Mouse (Mus musculus): ENCODE results near the gene Cops8.
A peak's percentile ranks its signal among the peaks of the same experiment; 100 is the strongest.

Gene Cops8

DNA sequence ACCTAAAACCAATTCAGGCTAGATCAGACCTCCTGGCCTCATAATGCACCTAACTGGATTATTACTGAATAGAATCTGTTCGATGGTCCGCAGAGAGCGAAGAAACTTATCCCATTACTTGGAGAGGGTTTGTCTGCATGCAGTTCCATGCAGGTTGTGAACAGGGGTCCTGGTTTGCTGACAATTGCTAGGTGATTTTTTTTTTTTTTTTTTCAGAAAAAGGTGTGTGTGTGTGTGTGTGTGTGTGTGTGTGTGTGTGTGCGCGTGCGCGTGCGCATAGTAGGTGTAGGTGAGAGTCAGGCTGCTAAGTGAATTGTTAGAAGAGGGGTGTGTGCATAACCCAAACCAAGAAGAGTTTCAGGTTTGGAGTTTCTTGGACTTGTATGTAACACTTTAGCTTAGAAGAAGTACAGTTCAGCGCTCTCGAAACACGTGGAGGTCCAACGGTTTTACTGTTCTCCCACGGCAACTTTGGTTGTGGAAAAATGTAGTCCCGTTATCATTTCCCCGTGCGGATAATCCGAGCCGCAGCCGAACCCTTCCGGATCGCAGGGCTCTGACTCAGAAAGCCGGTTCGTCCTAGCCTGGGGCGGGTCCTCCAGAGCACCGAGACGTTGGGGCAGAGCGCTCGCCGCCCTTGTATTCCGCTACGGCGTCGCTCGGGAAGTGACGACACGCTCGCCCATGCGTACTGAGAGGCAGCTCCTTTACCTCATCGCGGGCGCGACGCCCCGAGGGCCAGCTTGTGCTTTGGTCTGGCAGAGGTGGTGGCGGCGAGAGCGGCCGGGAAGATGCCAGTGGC lies at the start of gene Cops8:
TSS of gene Cops8 (plus strand) at position 223 of the 802 bp plus-strand sequence.
- DNase-seq (ENCODE audit: low spot score in 2 of 2), result peak; percentile 95 to 96

DNA sequence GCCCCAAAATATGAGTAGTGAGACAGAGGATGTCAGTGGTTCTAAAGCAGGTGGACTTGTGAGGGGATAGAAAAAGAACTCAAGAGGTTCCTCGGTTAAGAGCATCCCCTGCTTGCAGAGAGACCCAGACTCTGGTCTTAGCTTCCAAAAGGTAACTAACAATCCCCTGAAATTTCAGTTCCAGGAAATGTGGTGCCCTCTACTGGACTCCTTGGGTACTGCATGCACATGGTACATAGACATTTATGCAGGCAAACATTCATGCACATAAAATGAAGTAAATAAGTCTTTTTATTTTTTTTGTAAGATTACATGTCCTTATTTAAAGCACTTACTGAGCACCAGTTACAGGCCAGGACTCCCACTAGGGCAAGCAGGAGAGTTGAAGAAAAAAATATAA lies 45.6 kb upstream of the Cops8 start:
- no peak for DNase-seq (ENCODE audit: low spot score in 2 of 2)

DNA sequence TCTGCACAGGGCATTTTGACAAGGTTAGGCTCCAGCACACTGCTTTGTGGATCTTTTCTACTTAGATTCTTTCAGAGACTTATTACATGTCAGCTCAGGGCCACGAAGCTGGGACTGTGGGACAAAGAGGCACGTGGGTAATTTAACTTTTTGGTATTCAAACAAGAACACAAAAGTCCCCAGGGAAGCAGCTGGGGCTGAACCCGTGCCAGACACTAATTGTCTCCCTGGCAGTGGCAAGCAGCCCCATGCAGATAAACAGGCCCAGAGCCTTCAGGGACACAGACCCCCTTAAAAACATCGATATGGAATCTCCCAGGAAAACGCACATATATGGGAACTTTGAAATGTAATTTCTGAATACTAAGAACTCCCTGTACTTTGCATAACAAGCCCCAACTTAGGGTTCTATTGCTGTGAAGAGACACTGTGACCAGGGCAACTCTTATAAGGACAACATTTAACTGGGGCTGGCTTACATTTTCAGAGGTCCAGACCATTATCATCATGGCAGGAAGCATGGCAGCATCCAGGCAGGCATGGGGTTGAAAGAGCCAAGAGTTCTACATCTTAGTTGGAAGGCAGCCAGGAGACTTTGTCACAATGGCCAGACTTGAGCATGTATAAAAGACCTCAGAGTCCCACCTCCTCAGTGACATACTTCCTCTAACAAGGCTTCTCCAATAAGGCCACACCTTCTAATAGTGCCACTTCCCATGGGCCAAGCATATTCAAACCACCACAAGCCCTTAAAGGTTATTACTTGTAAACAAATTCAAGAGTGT lies 41.6 kb upstream of the Cops8 start:
- no peak for DNase-seq (ENCODE audit: low spot score in 2 of 2)

DNA sequence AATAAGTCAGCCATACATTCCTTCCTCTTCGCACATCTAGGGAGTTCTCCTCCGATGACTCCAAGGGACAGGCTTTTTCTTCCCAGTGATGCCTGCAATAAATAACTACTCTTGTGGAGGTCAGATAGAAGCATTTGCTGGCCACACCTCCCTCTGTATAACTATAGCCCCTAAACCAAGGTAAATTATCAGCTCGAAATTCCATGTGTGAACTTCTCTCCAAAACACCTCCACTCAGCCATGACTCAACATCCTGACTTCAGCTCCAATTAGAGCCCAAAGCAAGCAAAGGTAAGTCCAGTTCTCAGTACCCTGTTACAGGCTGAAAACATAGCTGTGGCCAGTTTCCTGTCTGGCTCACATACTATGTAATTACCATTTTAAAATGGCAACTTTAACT lies 38.8 kb upstream of the Cops8 start:
- DNase-seq (ENCODE audit: low spot score in 2 of 2), result no peak

DNA sequence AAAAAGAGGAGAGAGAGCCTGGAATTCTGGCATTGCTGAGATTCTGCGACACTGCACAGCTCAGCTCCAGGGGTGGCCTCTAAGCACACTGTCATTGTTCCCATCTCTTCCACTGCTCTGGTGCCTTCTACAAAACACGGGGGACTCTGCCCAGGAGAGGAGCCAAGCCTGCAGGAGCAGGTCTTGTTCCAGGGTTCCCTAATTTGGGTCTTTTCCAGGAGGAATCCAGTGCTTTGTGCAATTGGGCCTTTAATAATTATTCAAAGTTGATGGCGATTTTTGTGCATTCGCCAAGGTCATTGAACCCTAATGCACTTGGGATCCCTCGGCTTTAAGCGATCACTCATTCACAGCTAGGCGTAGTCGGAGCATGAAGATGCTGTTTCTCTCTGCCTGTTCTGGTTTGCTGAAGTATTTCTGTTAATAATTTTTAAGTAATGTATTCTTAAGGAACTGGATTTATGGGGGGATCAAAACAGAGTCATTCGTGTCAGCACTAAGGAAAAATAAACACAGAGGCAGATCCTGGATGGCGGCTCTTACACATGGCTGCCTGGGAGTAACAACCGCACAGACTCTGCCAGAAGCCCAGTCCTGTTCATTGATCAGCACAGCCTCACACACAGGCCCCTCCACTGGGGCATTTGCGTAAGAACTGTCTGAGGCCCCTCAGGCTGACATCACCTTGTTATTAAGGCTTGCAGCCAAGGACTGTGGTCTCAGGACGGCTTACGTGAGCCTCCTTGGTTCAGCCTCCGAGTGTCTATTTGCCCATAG lies 35.9 kb upstream of the Cops8 start:
- no peak for DNase-seq (ENCODE audit: low spot score in 2 of 2)

DNA sequence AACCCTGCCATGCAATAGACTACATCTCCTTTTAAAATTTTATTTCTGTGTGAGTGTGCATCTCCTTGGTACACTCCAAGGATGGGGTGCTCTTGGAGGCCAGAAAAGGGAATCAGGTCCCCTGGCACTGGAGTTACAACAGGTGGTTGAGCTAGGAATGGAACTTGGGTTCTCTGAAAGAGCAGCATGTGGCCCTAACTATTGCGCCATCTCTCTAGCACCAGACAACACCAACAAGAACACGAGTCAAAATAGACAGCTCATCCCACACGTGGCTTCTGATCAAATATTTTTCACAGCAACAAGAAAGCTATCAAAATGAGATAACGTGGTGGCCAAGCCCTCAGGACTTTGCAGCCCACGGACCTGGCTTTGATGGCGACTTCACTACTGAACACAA lies 28.9 kb upstream of the Cops8 start:
- DNase-seq (ENCODE audit: low spot score in 2 of 2), result no peak

DNA sequence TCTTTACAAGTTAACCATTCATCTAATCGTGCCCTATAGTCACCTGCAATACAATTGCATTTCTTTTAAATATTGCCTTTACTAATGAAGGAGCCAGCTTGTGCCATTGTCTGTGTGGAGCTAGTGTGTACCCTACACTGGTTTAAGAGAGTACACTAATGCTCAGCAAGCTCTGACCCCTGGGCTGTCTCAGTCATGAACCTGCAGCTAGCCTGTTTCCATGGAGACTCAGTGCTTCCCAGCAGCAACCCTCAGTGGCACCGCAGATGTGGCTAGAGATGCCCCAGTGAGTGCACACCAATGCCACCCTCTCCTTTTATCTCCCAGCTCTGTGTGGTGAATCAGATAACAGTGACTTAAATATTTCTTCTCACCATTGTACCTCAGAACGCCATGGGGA lies 27.9 kb upstream of the Cops8 start:
- no peak for DNase-seq (ENCODE audit: low spot score in 2 of 2)

DNA sequence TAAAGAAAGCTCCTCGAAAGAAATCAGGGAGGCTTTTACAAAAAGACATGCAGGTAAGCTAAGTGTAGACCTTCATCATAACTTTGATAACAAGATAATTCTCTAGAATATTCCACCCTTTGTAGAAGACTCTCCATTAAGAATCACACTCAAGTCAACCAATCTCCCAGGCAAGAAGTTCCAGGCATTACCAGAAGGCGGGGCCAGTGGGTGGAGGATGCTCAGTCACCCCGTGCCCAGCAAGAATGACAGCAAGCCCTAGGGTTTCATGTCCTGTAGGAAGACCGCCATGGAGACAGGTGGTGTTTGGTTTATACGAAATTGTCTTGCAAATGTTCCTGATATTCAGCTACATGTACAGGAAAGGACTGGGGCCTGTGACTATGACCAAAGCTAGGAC lies 25.4 kb upstream of the Cops8 start:
- no peak for DNase-seq (ENCODE audit: low spot score in 2 of 2)

DNA sequence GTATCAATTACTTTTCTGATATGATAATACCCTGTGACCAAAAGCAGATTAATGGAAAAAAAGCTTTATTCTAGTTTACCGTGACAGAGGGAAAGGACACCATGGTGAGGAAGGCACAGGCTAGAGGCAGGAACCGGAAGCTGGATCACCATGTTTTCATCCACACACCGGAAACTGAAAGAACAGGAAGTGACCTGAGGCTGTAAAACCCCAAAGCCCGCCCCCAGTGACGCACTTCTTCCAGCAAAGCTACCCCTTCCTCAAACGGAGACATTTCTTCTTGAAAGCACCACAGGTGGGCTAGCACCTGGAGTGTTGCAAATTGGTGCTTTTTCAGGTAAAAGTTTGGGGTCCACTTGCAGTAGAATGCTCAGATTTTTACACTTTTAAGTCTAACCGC lies 20.1 kb upstream of the Cops8 start:
- DNase-seq (ENCODE audit: low spot score in 2 of 2), result no peak

DNA sequence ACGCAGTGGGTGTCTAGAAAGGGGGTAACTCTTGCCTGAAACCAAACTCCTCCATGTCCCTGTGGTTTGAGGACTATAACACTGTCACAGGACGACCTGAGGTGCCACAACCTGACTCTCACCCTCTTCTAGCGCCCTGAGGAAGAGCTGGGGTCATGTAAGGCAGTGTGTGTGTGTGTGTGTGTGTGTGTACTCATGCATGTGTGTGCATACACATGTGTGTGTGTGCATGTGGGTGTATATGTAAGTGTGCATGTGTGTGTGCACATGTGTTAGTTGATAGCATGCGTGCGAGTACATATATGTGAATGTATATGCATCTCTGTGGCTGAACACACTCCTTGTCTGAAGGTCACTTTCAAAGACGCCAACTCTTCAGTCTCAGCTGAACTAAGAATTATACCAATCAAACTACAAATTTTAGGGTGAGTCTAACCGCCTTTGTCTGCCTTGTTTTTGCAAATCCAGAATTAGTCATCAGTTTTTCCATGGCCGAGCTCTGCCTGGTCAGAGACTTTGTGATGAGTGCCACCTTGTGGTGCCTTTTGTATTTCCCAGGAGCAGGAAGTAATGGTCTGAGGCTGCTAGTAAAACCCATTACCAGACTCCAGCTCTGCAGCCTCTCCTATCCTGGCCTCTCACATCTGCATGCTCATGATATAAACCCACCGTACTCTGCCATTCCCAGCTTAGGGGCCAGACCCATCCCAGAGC lies 14.6 kb upstream of the Cops8 start:
- peak; percentile 14 to 26 for DNase-seq (ENCODE audit: low spot score in 2 of 2)

DNA sequence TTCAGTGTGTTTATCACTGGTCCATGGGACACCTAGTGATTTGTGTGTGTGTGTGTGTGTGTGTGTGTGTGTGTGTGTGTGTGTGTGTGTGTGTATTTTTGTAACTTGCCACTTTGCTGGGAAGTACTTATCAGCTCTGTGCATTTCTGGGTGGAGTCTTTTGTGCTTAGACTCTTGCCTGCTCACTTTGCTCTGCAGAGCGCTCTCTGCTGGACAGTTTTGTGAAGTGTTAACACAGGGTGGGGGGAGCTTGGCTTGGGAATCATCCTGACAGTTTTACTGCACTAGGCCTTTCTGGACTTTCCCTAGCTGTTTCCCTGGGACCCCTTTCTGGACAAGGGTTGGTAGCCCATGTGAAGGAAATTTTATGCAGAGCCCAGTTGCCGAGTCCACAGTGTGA lies 12.0 kb upstream of the Cops8 start:
- DNase-seq (ENCODE audit: low spot score in 2 of 2), result peak in 1 of 2 experiments; percentile 12

DNA sequence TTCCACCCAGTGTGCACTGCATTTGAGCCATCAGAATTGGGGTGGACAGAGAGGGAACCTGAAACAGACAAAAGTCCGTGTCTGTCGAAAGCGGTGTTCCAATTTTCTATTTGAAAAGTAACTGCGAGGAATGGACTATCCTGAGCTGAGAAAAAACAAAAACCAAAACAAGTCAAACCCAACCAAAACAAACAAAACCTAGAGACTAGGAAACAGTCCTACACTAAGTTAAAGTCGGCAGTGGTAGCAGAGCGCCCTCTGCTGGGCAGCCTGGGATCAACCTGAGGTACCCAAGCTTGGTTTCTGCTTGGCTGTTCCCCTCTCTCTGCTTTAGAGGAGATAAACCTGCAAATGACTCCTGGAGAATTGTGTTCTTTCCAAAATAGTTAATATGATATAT lies 10.0 kb upstream of the Cops8 start:
- DNase-seq (ENCODE audit: low spot score in 2 of 2), result peak; percentile 34 to 36

DNA sequence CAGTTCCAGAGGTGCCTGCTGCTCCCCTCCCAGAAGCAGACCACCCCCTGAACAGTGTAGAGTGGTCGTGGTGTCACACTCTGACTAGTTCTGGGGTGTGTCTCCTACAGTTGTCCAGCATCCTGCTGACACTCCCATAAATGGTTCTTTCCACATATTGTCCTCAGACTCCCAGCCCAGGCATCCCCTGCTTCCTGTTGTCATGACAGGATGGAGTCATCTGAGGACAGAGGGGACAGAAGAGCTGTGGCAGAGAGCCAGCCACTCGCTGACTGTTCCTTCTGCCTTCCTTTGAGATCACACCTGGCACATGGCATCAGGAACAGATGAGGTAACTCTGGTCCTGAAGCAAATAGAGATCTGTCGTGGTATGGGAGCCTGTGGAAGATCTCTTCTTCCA lies 3.6 kb upstream of the Cops8 start:
- DNase-seq (ENCODE audit: low spot score in 2 of 2), result no peak

DNA sequence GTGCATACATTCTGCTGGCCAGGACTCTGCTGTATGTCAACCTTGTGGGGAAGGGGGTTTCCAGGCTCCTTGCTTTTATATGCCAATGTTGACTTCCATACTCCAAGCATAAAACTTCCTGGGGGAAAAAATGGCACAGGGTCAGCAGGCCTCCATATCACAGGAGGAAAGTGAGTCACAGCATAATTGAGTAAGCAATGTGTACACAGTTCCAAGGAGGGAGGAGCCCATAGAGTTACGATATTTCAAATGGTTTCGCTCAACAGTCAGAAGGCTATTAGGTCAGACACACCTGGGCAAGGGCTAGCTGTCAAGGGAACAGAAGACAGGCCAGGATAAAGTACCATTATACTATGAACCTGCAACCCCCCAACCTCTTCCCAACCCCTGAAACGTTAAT lies 1.7 kb upstream of the Cops8 start:
- no peak for DNase-seq (ENCODE audit: low spot score in 2 of 2)

DNA sequence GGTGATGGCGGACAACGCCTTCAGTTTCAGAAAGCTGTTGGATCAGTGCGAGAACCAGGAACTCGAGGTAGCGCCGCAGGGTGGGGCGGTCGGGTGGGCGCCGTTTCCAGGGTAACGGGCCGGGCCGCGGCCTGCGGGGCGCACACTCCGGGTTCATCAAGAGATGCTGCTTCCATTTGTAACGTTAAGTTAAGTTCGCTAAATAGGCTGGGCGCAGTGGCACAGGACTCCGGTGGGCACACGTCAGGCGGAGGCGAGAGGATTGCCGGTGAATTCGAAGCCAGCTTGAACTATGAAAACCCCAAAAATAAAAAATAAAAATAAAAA lies 743 bp downstream of the Cops8 start:
- DNase-seq (ENCODE audit: low spot score in 2 of 2), result no peak

DNA sequence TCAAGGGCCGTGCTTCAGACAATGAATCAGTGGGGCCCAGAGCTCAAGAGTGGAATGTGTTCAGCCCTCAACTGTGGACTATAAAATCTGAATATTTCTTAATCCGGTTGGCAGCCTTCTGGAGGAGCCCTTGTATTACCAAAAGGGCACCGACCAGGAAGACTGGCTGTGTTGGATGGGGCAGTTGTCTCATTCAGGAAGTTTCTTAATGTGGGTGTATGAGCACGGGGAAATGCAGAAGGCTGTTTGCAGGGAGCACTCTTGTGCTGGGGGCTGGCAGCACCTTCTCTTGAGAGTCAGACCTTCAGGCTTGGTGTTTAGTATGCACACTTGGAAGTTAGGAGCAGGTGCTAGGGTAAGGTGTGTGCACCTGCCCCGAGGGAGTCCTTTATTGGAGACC lies 6.6 kb downstream of the Cops8 start:
- DNase-seq (ENCODE audit: low spot score in 2 of 2), result no peak

DNA sequence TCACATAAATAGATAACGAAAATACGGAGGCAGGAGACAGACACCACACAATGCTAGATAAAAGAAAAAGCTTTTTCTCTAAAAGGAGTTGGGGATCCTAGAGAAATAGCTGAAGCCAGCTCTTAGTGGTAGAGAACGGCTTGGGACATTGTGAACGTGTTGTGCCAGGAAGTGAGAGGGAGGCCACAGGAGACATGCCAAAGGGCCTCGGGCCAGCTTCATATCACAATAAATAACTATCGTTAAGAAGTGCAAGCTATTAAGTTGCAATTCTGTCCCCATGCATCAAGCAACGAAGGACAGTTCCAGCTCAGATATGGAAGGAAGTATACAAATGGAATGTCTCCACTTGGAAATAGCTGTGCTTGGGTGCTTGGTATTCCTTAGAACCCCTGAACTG lies 14.5 kb downstream of the Cops8 start:
- DNase-seq (ENCODE audit: low spot score in 2 of 2), result no peak

DNA sequence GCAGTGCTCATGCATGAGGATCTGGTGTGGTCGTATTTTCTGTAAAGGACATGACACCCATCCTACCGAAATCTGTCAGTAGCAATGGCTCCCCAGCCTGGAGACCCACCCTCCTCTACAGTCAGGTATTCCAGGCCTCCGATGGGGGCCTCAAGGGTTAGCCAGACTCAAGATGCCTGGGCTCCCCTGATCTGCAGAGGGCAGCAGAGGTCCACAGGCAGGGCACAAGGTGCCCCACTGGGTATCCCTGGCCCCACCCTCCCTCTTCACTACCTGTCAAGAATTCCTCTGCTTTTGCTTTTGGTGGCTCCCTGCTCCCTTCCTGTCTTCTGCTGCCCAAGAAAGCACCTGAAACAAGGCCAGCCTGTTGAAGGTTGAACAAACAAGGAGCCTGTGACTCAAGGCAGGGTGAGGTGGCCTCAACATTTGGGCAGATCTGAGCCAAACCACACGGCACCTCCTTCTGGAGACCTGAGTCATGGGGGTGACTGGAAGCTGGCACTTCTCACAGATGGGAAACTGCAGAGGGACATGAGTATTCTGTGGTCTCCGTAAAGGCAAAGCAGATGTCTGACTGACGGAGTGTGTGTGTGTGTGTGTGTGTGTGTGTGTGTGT lies 30.7 kb downstream of the Cops8 start:
- DNase-seq (ENCODE audit: low spot score in 2 of 2), result no peak

DNA sequence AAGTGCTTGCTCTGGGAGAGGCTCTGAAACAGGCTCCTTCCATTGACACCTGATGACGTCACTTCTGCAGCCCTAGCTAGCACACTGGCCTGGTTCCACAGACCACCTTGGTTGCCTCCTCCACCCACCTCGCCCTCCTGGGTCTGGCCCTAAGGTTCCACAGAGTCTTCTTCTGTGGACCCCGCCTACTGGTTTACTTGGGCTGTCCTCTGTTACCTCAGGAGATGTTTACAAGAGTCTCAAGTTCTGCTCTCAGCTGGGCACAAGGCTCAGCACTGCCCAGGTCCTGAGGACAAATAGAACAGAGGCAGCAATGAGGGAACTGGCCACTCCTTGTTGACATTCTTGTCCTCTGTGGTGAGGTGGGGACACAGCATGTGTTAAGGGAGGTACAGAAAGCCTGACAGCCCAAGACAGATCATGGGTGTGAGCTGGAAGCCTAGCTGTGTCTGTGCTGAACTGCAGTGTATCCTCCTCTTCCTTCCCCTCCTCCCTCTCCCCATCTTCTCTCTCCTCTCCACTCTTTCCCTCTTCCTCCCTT lies 31.5 kb downstream of the Cops8 start:
- DNase-seq (ENCODE audit: low spot score in 2 of 2), result no peak

DNA sequence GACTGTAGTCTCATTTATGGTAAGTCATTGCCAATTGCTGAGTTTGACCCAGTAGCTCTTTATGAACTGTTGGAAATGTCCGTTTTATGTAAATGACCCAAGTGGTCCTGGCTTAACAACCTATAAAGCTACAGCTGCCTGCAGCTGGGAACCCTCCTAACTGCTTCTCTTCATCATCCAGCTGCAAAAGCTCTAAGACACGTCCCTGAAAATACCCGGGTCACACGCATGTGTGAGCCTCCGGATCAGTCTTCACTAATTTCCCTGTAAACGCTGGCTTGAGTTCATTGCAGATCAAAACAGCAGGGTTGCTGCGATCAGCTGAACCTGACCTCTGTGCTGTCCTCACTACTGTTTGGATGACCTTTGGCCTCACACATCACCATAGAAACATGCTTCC lies 35.6 kb downstream of the Cops8 start:
- DNase-seq (ENCODE audit: low spot score in 2 of 2), result no peak

DNA sequence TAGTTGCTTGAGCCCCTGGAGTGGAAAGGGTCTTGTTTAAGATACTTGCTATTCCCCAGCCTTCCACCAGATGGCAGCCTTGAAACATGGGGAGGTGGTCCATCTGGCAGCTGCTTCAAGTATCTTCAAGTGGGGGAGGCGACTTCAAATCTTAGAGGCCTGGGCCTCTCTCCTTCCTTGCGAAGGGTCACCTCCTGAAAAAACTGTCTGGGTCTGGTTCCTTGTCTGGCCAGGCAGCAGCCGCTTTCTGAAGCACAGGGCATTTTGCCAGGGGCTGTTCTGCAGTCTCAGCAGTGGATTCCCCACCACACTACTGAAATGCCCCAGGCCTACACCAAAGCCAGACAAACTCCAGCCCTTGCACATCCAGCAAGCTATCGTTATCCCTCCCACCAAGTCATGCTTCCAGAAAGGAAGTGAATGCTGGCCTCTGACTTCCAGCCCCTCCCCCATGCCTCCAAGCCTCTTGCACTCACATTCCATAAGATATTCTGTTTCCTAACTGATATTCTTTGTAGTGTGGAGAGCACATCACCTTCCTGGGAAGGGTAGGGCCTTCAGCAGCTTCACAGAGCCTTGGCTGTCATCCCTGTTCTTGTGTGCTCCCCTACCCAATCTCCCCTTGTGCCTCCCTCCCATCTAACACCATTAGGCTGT lies 48.1 kb downstream of the Cops8 start:
- DNase-seq (ENCODE audit: low spot score in 2 of 2), result peak; percentile 13 to 19

Measured in spleen, postnatal 36 days (tissue).